Mouse (Mus musculus) liver, embryonic 15.5 days (tissue): ENCODE results near the gene Cmss1. TPM values are rescaled to one million over a fixed set of nuclear protein-coding genes. Genes with fewer than 3 reads are reported as not detected.

Experiments used
- ATAC-seq: fragments of 200-750 bp; cut with Nextera tagmentation; 2 replicates; pipeline ENCODE4 v1.8.0; 2017; ENCODE audit warnings: moderate number of reproducible peaks, mild to moderate bottlenecking, moderate library complexity; ENCODE audit not compliant: insufficient read depth
- H3K27ac ChIP-seq: fragments of 300-500 bp; sonication (generic); replicated peaks from 2 replicates; pipeline ENCODE4 v1.5.1; 2015; ENCODE audit warnings: mild to moderate bottlenecking, inconsistent platforms
- H3K27me3 ChIP-seq: fragments of 300-500 bp; sonication (generic); 2 replicates; pipeline ENCODE4 v1.6.1; 2015; ENCODE audit warnings: mild to moderate bottlenecking, inconsistent platforms
- H3K36me3 ChIP-seq: fragments of 300-500 bp; sonication (generic); replicated peaks from 2 replicates; pipeline ENCODE4 v1.6.1; 2015; ENCODE audit warnings: moderate library complexity, mild to moderate bottlenecking, inconsistent platforms
- H3K4me1 ChIP-seq: fragments of 300-500 bp; sonication (generic); replicated peaks from 2 replicates; pipeline ENCODE4 v1.6.1; 2015; ENCODE audit warnings: inconsistent platforms
- H3K4me2 ChIP-seq: fragments of 300-500 bp; sonication (generic); 2 replicates; pipeline ENCODE4 v1.6.1; 2015; ENCODE audit warnings: moderate library complexity, mild to moderate bottlenecking, inconsistent platforms
- H3K4me3 ChIP-seq: fragments of 300-500 bp; sonication (generic); replicated peaks from 2 replicates; pipeline ENCODE4 v1.5.1; 2015; ENCODE audit warnings: mild to moderate bottlenecking, inconsistent platforms
- H3K9ac ChIP-seq: fragments of 300-500 bp; sonication (generic); 2 replicates; pipeline ENCODE4 v1.6.1; 2015; ENCODE audit warnings: moderate library complexity, mild to moderate bottlenecking, inconsistent platforms
- H3K9me3 ChIP-seq: fragments of 300-500 bp; sonication (generic); replicated peaks from 2 replicates; pipeline ENCODE4 v1.6.1; 2016; ENCODE audit warnings: inconsistent platforms
- WGBS: fragments of 180-500 bp; shearing (Covaris S2); methylation state at CpG from one replicate; pipeline ENCODE4 v1.1.7; 2015; ENCODE audit warnings: mixed read lengths; ENCODE audit not compliant: insufficient replicate concordance; 5-methylcytosine and 5-hydroxymethylcytosine counted together
- polyA plus RNA-seq: library from polyadenylated mRNA; unstranded; fragments of >200 nt; fragmentation: Nextera tagmentation; extraction: Ambion mirVana; gene quantifications from 2 replicates; pipeline ENCODE4 v1.2.1, GENCODE M21; 2015

Cmss1 gene
- polyA plus RNA-seq, 1 experiment from 2014 or later: 22.7 TPM

DNA sequence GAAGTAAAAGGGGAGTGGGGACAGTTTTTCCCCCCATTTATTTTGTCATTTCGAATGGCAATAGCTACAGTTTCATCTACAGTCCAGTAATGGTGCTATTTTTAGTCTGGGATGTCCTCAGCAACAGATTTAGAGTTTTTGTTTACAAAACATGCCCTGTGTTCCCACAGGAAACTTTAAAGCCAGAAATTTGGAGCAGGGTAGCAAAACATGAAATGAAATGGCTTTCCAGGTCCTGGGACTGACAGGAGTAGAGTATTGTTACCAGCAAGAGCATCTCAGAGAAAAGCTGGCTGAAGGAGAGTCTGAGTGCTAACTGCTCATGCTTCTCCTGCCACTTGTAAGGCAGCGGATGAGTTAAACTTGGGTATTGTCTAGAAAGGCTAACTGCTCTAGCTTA lies 276.6 kb downstream of the Cmss1 start:
- no peaks in the 10 kb centered on the region for H3K4me1 ChIP-seq
- no peak for ATAC-seq
- H3K27ac ChIP-seq: no peak overlapping the region
- no peak overlapping the region for H3K4me3 ChIP-seq
- H3K9ac ChIP-seq: no peak overlapping the region
- no peaks in the 10 kb centered on the region for H3K36me3 ChIP-seq
- no peaks in the 10 kb centered on the region for H3K27me3 ChIP-seq
- 52% methylated on average over 2 of the region's 2 CpGs for WGBS
- no peaks in the 10 kb centered on the region for H3K9me3 ChIP-seq
- no peak overlapping the region for H3K4me2 ChIP-seq

DNA sequence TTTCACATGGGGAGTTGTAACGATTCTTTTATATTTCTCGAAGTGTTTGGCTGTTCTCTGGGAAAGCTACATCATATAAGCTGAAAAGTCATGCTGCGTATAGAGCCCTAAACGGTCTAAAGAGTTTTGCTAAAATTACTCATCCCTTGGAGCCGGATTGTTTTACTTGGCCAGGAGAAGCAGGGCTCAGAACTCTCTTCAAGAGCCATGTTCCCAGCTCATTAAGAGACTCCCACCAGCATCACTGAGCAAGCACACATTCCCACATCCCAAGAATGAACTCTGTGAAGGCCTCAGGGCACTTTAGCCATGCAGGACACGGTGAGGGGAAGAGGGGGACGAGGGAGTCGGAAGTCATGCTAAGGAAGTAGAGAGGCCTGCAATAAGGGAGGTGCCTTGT lies 277.6 kb downstream of the Cmss1 start:
- no peaks in the 10 kb centered on the region for H3K4me1 ChIP-seq

DNA sequence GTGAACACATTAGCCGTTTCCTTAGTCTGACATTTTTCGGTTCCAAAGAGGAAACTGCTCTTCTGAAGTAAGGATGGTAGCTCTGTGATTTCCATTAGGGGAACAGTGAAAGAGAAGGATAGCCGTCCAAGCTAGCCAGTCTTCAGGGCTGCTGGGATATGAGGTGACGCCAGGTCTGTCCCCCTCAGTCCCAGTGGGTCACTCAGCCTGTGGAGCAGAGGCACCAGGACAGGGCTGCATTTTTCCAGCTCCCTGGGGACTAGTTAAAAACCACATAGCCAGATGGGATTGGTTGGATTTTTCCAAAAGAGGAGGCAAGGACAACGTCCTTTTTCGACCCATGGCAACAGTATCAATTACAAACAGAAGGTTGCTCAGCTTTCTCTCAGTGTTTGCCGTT lies 279.7 kb downstream of the Cmss1 start:
- Histone ChIP-seq H3K9me3 (no peaks in the 10 kb centered on the region), H3K4me3 (no peak overlapping the region), H3K4me1 (no peaks in the 10 kb centered on the region), H3K4me2 (no peak overlapping the region), H3K27ac (no peak overlapping the region), H3K27me3 (no peaks in the 10 kb centered on the region), H3K9ac (no peak overlapping the region), H3K36me3 (no peaks in the 10 kb centered on the region)
- ATAC-seq: no peak
- 67% methylated on average over 7 of the region's 7 CpGs for whole genome bisulfite sequencing

More for the DNA sequence above, 277.6 kb downstream of the Cmss1 start:
- no peak for ATAC-seq
- WGBS: 63% methylated on average over 8 of the region's 8 CpGs
- Histone ChIP-seq H3K27ac (no peak overlapping the region), H3K27me3 (no peaks in the 10 kb centered on the region), H3K9me3 (no peaks in the 10 kb centered on the region), H3K9ac (no peak overlapping the region), H3K36me3 (no peaks in the 10 kb centered on the region), H3K4me3 (no peak overlapping the region), H3K4me2 (no peak overlapping the region)

DNA sequence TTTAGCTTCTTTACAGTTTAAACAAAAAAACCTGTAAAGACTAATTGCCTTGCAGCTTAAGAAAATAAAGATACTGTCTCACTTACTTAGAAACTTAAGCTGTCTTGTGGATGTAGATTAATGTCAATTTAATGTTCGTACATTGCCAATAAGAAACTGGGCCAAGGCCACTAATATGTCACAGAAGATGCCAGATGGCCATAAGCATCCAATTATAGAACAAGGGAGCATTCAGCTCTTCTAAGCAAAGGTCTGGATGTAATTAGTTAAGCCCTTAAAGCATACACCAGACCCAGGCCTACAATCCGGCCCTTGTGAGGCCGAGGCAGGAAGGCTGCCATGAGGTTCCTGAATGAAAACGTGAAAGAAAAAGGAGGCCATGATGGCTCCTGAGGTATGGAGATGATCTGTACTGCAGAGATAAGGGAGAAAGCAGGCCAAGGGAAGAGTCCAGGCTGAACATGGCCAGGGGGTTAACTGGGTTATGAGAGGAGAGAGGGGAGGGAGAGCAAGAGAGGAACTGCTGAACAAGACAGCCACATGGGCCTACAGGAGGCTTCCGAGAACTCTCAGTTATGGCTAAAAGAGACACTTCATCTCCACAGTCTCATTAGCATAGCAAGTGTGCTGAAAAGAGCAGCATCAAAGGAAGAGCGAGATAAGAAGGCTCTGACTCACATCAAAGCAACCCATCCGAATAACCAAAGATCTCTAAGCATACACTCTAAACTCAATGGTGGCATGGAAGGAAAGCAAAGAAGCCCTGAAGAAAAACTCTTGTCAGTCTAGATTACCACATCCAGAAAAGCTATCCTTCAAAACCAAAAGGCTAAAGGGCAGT lies 287.2 kb downstream of the Cmss1 start:
- ATAC-seq: no peak
- Histone ChIP-seq H3K9me3 (no peaks in the 10 kb centered on the region), H3K4me2 (no peak overlapping the region), H3K36me3 (no peaks in the 10 kb centered on the region), H3K4me3 (no peak overlapping the region), H3K27ac (no peak overlapping the region), H3K4me1 (no peaks in the 10 kb centered on the region), H3K9ac (no peak overlapping the region), H3K27me3 (no peaks in the 10 kb centered on the region)
- WGBS: 60% methylated on average over 7 of the region's 7 CpGs

DNA sequence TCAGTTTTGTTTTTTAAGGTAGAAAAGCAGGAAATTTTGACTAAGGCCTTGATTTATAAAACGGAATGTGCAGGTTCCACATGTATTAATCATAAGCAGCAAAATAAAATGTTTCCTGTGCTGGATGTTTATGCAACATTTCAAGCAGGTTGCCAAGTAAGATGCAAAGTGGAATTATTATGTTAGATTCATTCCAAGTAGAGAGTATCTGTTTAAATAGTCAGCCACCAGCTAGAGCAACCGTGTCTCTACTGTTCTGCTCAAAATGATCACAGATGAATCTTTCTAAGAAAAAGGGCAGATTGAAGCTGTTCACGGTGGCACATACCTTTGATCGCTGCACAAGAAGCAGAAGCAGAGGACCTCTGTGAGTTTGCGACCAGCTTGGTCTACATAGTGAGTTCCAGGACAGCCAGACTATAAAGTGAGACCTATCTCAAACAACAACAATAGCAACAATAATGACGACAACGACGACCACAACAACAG lies 288.0 kb downstream of the Cmss1 start:
- ATAC-seq: no peak
- Histone ChIP-seq H3K4me2 (no peak overlapping the region), H3K36me3 (no peaks in the 10 kb centered on the region), H3K27me3 (no peaks in the 10 kb centered on the region), H3K4me3 (no peak overlapping the region), H3K9me3 (no peaks in the 10 kb centered on the region), H3K4me1 (no peaks in the 10 kb centered on the region), H3K27ac (no peak overlapping the region), H3K9ac (no peak overlapping the region)
- 74% methylated on average over 8 of the region's 8 CpGs for WGBS

DNA sequence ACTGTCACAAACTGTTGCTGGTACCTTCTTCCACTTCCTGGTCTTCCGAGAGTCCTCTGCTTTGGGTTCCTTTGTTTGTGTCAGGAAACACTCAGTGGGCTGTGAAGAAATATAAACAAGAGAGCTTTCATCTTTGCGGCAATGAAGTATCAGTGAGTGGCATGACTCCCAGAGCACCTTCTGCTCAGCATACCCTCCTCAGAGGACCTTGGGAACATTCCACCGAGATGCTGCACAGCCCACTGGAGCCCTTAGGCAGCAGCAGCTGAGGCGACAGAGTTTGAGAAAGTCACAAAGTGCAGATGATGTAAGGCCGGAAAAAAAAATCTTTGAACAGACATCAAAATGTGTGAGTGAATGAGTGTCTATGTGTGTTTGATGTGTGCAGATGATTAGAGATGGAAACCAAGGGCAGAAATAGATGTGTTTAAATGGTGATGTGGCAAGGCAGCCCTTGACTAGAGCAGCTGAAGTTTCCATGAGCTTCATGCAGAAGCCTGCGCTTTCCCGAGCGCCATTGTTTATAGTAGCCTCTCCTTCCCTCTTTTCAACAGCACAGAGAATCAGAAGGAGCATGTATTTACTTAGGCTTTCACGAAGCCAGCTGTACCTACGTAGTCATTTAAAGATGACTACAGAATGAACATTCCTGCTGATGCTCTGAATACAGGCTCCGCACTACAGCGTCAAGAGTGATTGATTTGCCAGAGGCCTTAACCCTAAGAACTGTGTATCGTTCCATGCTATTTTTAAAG lies 288.6 kb downstream of the Cmss1 start:
- no peak overlapping the region for H3K27ac ChIP-seq
- H3K9me3 ChIP-seq: no peaks in the 10 kb centered on the region
- H3K9ac ChIP-seq: no peak overlapping the region
- H3K4me1 ChIP-seq: no peaks in the 10 kb centered on the region
- 70% methylated on average over 13 of the region's 13 CpGs for WGBS
- no peak for ATAC-seq
- H3K27me3 ChIP-seq: no peaks in the 10 kb centered on the region
- H3K36me3 ChIP-seq: no peaks in the 10 kb centered on the region
- H3K4me2 ChIP-seq: no peak overlapping the region
- H3K4me3 ChIP-seq: no peak overlapping the region

DNA sequence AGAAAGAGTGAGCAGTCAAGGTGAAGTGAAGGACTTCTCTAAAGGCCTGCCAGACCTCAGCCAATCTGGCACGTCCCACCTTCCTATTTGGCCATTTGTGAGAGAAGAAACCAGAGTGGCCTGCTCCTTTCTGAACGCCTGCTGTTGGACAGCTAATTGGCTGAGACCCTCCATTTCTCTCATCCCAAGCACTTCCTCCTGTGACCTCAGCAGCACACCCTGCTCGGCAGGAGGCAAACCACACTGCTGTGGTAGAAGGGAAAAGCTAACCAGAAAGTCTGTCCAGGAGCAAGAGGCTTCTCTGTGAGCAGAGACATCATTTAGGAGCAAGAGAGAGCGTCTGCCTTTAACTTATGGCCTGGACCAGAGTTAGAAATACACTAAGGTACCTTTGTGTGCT lies 289.5 kb downstream of the Cmss1 start:
- WGBS: 33% methylated on average over 4 of the region's 4 CpGs
- no peak overlapping the region for H3K27ac ChIP-seq
- H3K4me2 ChIP-seq: no peak overlapping the region
- H3K4me1 ChIP-seq: no peaks in the 10 kb centered on the region
- no peaks in the 10 kb centered on the region for H3K27me3 ChIP-seq
- no peaks in the 10 kb centered on the region for H3K36me3 ChIP-seq
- no peak overlapping the region for H3K9ac ChIP-seq
- ATAC-seq: no peak
- no peak overlapping the region for H3K4me3 ChIP-seq
- no peaks in the 10 kb centered on the region for H3K9me3 ChIP-seq

DNA sequence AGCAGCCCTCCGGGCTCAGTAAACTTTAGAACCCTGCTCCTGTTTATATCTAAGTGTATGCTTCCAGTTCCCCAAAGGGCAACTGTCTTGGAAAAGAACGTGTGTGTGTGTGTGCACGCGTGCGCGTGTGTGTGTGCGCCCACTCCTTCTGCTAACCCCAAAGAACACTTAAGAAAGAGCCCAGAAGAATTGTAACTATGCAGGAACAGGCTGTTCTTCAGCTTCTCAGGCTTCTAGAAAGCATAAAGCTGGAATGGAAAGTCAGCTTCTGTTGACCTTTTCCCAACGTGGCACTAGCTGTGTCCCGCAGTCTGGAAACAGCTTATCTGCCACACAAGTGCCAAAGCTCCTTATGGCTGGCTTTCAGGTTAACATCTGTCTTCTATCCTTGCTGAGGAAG lies 291.6 kb downstream of the Cmss1 start:
- Histone ChIP-seq H3K9me3 (no peaks in the 10 kb centered on the region), H3K27me3 (no peaks in the 10 kb centered on the region), H3K4me1 (no peaks in the 10 kb centered on the region), H3K4me2 (no peak overlapping the region), H3K27ac (no peak overlapping the region), H3K4me3 (no peak overlapping the region), H3K36me3 (no peaks in the 10 kb centered on the region), H3K9ac (no peak overlapping the region)
- WGBS: 77% methylated on average over 9 of the region's 9 CpGs
- ATAC-seq: no peak

DNA sequence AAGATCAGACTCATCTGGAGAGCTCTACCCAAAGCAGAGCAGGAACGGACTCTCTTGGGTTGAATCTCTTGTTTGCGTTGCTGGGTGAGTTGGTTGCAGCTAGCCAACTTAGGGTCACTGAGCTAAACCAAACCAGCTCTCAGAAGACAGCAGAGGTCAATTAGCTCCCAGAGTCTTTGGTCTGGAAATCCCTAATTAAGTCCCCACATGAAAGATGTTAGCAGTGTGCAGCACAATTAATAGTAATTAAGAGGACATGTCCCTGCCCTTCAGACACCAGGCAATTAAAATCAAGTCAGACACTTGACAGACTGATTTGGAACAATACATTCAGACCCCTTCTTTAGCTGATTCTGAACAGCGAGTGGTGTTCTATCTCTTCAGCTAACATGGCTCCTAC lies 292.4 kb downstream of the Cmss1 start:
- Histone ChIP-seq H3K27ac (no peak overlapping the region), H3K4me1 (no peaks in the 10 kb centered on the region), H3K27me3 (no peaks in the 10 kb centered on the region), H3K4me2 (no peak overlapping the region), H3K9ac (no peak overlapping the region), H3K36me3 (no peaks in the 10 kb centered on the region), H3K9me3 (no peaks in the 10 kb centered on the region), H3K4me3 (no peak overlapping the region)
- ATAC-seq: no peak
- 77% methylated on average over 3 of the region's 3 CpGs for WGBS

DNA sequence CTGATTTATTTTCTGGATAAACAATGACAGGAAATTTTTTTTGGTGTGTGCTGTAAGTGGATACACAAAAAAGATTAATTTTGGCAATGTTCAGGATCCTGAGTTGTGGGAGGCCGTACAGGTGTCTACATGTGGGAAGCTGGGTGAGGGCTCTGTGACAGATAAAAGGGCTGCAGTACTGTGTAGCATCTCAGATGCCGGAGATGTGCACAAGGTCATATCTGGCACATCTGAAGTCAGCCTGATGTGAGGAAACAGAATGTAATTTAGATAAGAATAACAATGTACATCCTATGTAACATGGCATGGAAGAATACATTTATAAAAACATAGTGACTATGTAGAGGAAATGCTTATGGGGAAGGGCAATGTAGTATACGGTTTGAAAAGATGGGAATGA lies 293.2 kb downstream of the Cmss1 start:
- 61% methylated on average over 3 of the region's 3 CpGs for WGBS
- Histone ChIP-seq H3K4me2 (no peak overlapping the region), H3K9me3 (no peaks in the 10 kb centered on the region), H3K4me1 (no peaks in the 10 kb centered on the region), H3K27ac (no peak overlapping the region), H3K9ac (no peak overlapping the region), H3K4me3 (no peak overlapping the region), H3K27me3 (no peaks in the 10 kb centered on the region), H3K36me3 (no peaks in the 10 kb centered on the region)
- ATAC-seq: no peak

DNA sequence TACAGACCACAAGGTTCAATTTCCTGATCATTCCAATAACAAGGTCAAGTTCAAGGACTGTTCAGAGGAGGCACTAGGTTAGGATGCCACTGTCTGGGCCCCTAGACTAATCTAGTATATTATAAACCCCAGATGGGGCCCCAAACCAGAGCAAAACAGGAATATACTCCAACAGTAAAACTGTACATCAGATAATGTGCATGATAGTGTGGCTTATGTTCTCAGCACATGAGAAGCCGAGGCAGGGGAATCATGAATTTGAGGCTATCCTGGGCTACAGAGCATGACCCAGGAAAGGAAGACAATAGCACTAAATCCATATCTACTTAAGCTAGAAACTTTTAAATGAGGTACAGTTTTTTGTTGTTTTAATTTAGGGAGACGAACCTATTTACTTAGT lies 294.5 kb downstream of the Cmss1 start:
- H3K4me3 ChIP-seq: no peak overlapping the region
- ATAC-seq: no peak
- H3K9ac ChIP-seq: no peak overlapping the region
- H3K4me2 ChIP-seq: no peak overlapping the region
- H3K36me3 ChIP-seq: no peaks in the 10 kb centered on the region
- H3K9me3 ChIP-seq: no peaks in the 10 kb centered on the region
- no peak overlapping the region for H3K27ac ChIP-seq
- WGBS: 42% methylated on average over 2 of the region's 2 CpGs
- no peaks in the 10 kb centered on the region for H3K27me3 ChIP-seq
- H3K4me1 ChIP-seq: no peaks in the 10 kb centered on the region
